Mouse (Mus musculus) mature B cell (primary cell): ENCODE results near the gene 9930111J21Rik2.
"Not testable (repeated sequence)": the region's sequence is repeated elsewhere in the genome, so short reads cannot be mapped to it uniquely, and the experiment has no call there.

Experiments used
- in situ Hi-C: fragments of 300-500 bp; cut with MboI; formaldehyde crosslinking; loops from 2 replicates; pipeline ENCODE4 v1.14.3; 2019

9930111J21Rik2 gene

DNA sequence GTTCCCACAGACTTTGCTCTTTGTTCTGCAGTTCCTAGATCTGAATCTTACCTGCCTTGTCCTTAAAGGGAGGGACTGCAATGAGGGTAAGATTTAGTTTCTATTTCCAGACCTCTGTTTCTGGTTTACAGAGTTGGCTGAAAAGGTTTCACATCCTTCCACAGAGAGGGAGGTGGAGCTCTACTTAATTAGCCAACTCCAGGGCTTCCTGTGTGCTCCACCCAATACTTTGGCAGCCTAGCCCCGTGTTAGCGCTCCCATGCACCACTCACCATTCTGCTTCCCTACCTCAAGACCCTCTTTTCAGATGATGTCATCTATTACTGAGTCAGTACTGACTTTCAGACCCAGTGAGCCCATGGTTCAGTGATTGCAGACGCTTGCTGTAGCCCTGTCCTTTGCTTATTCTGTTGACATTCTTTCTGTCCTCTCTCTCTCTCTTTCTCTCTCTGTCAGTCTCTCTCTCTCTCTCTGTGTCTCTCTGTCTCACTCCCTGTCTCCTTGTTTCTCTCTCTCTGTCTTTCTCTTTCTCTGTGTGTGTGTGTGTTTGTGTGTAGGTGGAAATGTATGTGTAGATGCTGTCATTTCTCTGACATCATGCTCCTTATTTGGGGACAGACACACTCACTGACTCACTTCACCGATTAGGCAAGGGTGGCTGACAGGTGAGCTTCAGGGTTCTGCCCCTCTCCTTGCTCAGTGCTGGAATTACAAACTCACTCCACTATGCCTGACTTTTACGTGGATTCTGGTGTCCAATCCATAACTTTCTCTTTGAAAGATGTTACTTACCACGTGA is at the start of gene 9930111J21Rik2:
TSS of gene 9930111J21Rik2 (minus strand) at position 150 of the 799 bp plus-strand sequence.
- in situ Hi-C loops: not testable (repeated sequence)

DNA sequence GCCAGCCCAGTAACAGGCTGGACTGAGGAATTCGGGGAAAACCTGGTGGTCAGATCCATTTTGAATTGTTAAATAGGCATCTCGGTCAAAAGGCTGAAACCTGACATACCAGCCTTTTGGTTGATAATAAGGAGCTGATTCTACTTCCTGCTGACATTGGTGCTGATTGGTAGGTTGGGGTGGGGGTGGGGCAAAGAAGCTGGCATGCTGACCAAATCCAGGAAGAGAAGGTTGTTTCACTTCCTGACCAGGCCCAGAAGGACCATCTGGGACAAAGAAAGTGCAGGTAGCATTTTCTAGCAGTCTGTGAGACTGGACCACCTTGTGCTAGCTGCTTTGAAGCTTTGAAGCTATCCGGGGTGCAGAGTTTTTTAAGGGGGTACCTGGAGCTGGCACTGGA is 49.4 kb upstream of the 9930111J21Rik2 start:
- in situ Hi-C loops: no loop called here

DNA sequence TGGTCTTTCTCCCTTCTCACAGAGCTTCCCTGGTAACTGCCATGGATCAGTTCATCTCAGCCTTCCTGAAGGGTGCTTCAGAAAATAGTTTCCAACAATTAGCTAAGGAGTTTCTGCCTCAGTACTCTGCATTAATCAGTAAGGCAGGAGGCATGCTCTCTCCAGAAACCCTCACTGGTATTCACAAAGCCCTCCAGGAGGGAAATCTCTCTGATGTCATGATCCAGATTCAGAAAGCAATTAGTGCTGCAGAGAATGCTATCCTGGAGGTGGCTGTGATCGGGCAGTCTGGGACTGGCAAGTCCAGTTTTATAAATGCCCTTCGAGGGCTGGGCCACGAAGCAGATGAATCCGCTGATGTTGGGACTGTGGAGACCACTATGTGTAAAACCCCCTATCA is 44.3 kb upstream of the 9930111J21Rik2 start:
- in situ Hi-C loops: loop anchor here (5.0 kb wide), 1 partner anchor 233 kb away; no protein-coding TSS in a partner anchor

DNA sequence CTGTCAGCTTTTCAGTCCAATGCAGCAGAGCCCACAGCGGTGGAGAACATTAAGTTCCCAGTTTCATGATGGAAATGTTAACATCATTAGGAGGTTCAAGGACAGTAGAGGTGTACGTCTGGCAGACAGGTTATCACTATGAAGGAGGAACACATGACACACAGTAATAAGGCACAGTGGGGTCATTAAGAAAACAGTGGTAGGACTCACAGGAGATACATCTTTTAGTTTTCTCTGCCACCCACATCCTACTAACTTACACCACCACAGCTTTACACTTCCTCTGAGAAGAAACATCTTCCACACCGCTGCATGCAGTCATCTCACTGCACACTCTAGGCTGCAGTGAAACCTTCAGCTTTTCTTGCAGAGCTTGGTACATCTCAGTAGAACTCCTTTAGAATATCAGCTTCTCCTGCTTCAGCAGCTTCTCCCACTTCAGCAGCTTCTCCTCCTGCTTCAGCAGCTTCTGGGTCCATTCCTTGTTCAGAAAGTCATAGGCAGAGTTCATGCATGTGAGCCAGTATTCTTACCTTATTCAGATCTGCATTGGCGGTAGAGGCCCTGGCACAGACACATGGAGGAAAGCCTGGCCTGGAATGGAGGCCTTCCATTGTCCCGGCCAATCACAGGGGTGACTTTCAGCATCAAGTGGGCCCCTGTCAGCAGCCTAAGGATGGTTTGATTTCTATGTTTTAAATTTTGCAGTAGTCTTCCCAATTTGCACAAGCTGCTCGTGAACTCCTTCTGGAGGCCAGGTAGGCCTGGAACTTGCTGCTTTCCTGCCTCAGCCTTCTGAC is 43.0 kb upstream of the 9930111J21Rik2 start:
- in situ Hi-C loops: no loop called here

DNA sequence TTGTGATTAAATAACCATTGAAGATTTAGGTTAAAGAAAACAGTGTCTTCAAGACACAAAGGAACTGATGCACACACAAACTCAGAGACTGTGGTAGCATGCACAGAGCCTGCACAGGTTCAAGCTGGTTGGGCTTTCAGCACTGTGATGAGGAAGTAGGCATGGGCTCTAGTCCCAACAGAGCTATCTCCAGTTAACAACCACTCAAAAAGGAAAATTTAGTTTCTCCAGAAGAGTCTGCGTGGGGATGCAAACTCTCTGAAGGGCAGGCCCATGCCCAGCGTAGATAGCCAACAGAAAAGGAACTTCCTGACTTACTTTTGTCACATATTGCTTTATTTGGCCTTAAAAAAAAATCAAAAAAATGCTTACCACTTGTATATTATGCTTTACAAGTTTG is 41.7 kb upstream of the 9930111J21Rik2 start:
- in situ Hi-C loops: no loop called here

DNA sequence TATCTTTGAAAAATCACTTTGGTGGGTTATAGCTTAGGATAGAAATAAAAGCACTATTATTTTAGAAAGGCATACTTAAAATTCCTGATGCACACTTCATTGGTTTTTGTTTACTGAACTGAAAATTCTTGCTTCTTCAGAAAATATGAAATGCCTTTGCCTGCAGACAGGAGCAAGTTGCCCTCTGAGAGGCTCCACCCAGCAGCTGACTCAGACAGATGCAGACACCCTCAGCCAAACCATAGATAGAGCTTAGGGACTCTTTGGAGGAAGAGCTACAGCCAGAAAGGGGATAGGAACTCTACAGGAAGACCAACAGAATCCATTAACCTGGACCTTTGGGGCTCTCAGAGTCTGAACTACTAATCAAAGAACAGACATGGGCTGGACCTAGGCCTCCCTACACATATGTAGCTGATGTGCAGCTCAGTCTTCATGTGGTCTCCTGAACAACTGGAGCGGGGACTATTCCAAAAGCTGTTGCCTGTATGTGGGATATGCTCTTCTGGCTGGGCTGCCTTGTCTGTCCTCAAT is 41.1 kb upstream of the 9930111J21Rik2 start:
- in situ Hi-C loops: no loop called here

DNA sequence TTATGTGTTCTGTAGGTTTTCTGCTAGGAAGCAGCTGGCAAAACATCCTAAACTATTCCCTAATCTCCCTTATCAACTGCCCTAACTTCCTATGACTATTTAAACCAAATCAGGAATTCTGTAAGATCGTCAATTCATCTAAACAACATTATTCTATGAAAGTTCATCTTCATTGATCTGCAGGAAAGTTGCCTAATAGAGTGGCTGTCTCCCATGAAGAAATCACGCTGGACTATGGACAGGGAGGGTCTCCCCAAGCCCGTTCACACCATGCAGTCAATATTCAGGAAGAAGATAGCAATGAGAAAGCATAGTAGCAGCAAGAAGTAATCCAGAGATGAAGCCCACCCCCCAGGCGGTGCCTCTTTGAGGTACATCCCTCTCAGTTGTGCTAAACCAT is 40.1 kb upstream of the 9930111J21Rik2 start:
- in situ Hi-C loops: no loop called here

DNA sequence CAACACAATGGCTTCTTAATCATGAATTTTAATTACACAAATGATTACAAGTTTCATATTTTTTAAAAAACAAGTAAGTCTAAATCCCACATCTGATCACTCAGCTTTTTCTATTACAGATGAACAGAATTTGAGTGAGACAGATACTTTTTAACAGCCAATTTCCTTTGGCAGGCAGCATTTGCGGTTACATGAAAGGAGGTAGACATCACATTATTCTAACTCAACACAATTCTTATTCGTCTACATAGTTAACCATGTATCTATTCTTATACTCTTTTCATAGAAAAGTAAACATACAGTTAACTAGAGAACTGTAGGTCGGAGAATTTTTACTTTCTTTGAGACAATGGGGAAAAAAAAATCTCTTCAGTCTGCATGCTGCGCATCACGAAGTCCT is 39.5 kb upstream of the 9930111J21Rik2 start:
- in situ Hi-C loops: no loop called here

DNA sequence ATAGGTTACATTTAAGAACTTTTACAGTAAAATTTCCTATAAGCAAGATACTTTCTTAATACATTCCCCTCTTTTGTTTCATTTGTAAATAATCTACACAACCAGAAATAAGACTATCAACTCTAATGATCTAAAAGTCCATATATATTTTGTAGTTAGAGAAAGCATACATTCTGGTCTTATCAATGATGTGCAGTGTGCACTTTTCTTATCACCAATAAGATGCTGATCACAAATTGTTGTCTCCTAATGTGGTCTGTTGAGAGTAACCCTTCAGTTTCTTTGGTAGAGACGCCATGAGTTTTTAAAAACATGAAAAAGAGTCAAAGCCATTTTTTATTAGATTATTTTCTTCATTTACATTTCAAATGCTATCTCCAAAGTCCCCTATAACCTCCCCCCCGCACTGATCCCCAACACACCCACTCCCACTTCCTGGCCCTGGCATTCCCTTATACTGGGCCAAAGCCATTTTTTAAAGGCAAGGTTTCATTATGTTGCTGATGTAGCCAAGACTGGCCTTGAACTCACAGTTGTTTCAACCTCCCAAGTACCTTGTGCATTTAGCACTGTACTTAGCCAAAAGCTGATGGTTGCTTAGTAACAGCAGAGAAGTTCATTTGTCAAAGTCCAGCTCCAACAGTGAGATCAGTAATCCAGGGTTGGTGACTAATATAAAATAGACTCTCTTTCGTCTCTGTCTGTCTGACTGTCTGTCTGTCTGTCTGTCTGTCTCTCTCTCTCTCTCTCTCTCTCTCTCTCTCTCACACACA is 38.9 kb upstream of the 9930111J21Rik2 start:
- in situ Hi-C loops: no loop called here

DNA sequence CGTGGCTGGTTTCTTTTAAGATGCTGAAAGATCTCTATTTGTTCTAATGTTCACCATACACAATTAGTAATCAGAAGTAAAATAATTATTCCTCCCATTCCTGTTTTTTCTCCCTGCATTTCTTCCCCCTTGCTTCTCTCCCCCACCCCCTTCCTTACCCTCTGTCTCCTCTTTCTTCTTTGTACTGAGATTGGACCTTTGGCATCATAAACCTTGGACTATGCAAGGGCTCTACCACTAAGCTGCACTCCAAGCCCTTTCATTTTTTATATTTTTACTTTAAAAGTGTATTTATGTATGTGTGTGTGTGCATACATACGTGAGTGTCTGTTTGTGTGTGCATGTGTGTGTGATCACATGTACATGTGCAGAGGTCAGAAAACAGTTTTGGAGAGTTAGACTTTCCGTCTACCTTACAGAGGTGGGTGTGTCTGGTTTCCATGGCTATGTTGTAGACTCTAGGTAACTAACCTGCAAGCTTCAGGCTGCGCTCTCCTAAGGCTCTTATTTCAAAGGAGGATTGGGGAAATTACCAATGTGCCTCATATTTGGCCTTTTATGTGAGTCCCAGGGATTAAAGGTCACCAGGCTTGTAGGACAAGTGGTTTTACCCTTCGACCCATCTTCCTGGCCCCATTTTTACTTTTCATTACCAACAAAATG is 38.1 kb upstream of the 9930111J21Rik2 start:
- in situ Hi-C loops: no loop called here

DNA sequence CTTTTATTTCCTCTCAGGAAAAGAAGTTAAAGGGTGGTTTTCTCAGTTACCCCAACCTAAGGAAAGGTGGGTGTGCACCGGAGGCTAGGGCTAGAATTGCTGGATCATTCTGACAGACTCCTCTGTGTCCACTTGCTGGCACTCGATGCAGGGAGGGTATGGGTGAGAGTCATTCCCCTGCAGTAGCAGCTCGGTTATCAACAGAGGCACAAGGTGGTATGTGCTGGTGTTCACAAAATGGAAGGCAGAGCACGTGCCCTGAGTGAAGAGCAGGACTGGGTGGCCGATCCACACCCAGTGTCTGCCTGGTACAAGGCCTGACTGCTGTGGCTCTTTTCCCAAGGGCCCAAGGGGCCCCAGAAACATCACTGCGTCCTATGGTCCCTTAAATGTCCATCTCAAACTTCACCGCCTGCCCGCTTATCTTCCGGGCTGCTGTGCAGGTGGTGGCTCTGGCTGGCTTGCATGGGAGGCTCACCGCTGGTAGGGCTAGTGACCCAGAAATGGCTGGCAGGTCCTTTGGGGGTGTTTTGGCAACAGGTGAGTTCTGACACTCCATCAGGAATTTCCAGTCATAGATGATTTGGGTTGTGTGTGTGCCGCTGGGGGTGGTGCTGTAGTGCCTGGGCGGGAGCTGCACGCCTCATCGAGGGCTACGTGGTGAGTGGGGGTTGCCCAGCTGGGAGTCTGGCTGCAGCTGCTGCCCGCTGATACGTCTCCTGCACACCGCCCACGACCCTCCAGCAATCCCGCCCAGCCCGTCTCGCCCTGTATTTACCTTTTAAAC is 37.0 kb upstream of the 9930111J21Rik2 start:
- in situ Hi-C loops: no loop called here

DNA sequence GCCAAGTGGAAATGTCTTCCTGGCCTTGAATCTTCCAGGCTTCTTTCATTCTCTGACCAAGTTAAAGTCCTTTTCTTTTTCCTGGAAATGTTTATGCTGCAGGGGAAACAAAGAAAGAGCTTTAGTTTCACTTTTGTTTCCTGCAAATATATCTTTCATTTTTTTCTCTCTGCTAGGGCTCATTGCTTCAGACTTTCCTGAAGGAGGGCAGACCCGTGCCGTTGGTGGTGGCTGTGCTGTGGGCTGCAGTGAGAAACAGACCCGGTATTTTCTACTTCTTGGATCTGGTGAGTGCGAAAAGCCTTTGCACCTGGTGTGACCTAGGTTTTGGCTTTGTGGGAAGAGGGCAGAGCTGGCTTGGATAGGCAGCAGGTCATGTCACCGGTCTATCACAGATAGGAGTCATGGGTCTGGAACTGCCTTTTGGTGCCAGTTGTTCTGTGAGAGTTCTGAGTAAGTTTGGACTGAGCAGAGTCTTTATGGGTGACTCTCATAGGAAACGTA is 35.9 kb upstream of the 9930111J21Rik2 start:
- in situ Hi-C loops: no loop called here

DNA sequence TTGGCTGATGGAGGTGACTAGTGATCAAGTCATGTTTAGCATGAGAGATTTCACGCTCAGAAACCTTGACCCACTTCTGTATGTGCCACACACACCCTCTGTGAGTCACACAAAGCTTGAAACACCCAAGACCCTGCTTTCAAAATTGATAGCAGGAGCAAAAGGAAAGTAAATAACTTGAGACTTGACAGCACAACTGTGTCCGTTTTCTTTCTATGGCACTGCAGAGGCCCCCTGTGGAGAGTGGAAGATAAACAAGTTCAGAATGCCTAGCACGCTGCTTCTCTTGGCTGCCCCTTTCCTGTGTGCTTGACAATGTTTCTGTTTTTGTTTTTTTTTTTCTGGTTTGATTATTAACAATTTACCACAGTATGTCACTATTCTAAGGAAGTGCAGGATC is 33.8 kb upstream of the 9930111J21Rik2 start:
- in situ Hi-C loops: no loop called here

DNA sequence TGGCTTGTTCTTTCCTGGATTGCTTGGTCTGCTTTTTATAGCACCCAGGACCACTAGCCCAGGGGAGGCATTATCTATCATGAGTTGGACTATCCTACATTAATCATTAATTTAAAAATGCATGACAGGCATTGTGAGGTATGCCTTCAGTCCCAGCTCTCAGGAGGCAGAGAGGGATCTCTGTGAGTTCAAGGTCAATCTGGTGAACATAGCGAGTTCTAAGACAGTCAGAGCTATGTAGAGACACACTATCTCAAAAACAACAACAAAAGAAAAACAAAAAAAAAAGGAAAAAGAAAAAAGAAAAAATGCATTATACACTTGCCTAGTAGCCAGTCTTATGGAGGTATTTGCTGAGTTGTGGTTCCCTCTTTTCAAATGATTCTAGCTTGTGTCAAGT is 33.3 kb upstream of the 9930111J21Rik2 start:
- in situ Hi-C loops: no loop called here

DNA sequence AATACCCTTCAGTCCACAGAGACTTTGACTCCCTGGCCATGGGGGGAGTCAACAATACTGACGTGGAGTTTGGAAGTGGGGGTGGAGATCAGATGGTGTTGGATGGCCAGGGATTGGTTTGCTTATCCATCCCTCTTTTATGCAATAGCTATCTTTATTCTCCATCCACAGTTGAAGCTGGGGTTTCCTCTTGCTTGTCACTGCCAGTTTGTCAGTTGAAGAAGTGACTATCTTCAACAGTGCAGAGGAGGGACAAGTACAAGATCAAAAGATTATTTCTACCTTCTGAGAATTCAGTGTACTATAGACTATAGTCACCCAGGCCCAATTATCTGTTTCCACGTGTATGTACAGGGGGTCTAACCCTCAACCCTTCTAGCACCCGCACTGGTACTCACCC is 32.8 kb upstream of the 9930111J21Rik2 start:
- in situ Hi-C loops: no loop called here

DNA sequence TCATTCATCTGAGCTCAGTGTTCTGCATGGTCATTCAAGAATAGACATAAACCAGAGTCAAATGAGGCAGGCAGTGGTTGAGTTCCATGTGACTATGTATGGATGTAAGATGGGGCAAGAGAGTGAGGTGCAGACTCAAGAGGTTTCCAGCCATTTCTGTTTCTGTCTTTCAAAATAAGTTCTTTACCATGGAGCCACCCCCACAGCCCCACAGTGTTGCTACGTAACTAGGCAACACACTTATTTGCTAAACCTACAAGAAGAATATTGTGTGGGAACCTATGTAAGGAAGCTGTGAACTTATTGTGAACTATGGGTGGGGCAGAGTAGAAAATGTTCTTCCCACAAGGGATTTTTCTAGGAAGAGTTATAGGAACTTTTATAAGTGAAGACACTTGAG is 32.1 kb upstream of the 9930111J21Rik2 start:
- in situ Hi-C loops: no loop called here

DNA sequence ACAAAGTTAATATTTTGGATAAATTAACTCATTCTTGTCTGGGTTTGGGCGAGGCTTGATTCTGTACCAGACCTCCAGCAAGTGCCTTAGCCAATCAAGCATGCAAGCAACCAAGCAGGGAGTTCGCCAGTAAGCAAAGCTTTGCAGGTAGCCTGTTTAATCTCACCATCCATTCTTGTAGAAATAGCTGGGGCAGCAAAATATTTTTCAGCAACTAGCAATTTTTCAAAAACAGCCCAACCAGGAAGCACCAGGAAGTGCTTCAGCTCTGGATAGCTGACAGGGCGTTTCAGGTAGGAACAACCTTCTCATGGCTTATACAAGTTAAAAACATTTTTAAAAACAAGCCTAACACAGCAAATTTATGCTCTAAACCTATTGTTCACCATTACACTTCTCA is 30.8 kb upstream of the 9930111J21Rik2 start:
- in situ Hi-C loops: no loop called here

DNA sequence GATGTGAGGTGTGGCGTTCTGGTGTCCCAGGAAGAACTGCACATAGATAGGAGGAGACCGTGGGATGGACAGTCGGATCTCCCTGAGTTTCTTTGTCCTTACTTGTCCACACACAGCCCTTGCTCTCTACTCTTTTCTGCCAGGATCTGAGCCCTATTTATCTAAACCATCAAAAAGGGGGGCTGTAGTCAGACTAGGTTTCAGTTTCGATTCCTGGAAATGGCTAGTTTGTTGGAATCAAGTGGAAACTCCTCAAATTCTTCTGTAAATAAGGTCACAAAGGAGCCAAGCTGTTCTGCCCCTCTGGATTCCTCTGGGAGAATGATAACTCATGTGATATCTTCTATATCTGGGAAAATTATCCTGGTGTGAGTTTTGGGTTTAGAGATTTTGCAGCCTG is 30.3 kb upstream of the 9930111J21Rik2 start:
- in situ Hi-C loops: no loop called here

DNA sequence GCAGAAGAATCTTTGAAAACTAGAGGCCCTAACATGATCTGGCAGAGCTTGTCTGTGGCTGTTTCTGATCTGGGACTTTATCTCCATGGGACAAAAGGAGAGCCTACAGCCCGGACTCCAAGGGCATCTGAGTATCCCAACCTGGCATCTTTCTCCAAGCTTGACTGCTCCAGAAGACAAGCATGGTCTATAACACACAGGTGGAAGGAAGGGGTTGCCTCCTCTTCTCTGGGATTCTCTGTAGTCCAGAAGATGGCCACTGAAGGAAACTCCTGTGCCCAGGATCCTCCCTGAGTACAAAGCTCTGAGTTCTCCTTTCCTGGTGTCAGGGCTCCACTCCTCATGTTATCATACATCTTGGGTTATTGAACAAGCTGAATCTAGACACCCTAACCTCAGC is 29.6 kb upstream of the 9930111J21Rik2 start:
- in situ Hi-C loops: no loop called here

DNA sequence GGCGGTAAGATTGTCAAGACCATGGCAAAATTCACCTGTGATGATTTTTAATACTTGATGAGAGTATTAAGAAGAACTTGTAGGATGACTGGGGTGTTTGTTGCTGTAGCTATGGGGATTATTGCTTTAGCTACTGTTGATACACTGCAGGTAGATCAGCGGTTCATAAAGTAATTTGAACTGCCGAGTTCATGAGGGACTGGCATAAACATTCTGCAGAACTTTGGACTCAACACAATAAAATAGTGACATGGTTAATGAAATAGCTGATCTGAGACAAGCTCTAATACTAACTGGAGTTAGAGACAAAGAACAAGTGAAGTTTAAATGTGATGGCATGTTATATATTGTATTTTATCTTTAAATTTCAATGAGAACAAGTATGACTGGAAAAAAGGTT is 27.7 kb upstream of the 9930111J21Rik2 start:
- in situ Hi-C loops: no loop called here

DNA sequence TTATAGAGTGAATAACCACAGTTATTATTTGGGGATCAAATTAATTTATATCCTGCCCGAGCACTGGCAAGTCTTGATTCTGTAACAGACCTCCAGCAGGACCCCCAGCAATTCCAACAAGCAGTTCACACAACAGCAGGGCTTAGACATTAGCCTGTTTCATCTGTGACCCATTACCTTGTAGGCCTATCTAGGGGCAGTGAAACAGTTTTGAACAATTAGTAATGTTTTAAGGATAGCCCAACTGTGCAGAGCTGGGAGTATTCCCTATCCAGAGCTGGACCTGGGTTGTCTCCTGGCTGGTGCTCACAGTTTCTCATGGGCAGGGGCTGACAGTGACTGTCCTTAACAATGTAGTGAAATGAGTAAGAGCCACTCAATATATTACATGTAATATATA is 26.0 kb upstream of the 9930111J21Rik2 start:
- in situ Hi-C loops: no loop called here
